Mouse (Mus musculus) layer of hippocampus, postnatal 10 days (tissue): ENCODE data around the gene Begain. TPM values are rescaled to one million over a fixed set of nuclear protein-coding genes. Genes with fewer than 3 reads are reported as not detected.

Source experiments
- DNase-seq, 2 experiments: peaks; one replicate each; pipeline ENCODE4 v3.0.0; 2021; ENCODE audit warnings: low spot score in 2 of 2
- long read RNA-seq: library from polyadenylated mRNA; stranded (forward); transcript quantifications from one replicate; pipeline ENCODE4 v2.0.0, GENCODE M21; 2023
- total RNA-seq, 2 experiments: library from RNA; stranded (reverse); gene quantifications; 2 replicates each; pipeline ENCODE4 v1.2.3; 2021

Gene Begain
- 100 to 1,000 TPM; 164 to 176 TPM for total RNA-seq
- long read RNA-seq, transcript Begain-203 (7 exons, 2,707 nt) = major isoform, 48 of 95 reads
- long read RNA-seq, partial matches to known transcripts = 3 of 95 reads
- long read RNA-seq, other reads (novel, unspliced or antisense) = 44 of 95 reads

- DNase-seq = no peak
Measured at GRCm38 (mm10) chr12:109068167-109068653, at the start of gene Begain. Gene Begain (minus strand): TSS chr12:109068217.

GRCm38 (mm10) chr12:109115707-109116106, 47.7 kb upstream of the Begain start:
- DNase-seq = no peak

GRCm38 (mm10) chr12:109115161-109115560, 47.1 kb upstream of the Begain start:
- DNase-seq = no peak

- DNase-seq = peak; percentile 29 to 44
Measured at GRCm38 (mm10) chr12:109112996-109113592, 45.1 kb upstream of the Begain start.

- DNase-seq = no peak
Measured at GRCm38 (mm10) chr12:109112354-109112995, 44.5 kb upstream of the Begain start.

GRCm38 (mm10) chr12:109108911-109109310, 40.9 kb upstream of the Begain start:
- no peak for DNase-seq

GRCm38 (mm10) chr12:109100381-109100780, 32.4 kb upstream of the Begain start:
- no peak for DNase-seq

GRCm38 (mm10) chr12:109090456-109091130, 22.6 kb upstream of the Begain start:
- no peak for DNase-seq

GRCm38 (mm10) chr12:109090041-109090440, 22.0 kb upstream of the Begain start:
- DNase-seq = no peak

GRCm38 (mm10) chr12:109086111-109086510, 18.1 kb upstream of the Begain start:
- DNase-seq = no peak

GRCm38 (mm10) chr12:109085674-109086073, 17.7 kb upstream of the Begain start:
- DNase-seq = peak; percentile 27 to 44

GRCm38 (mm10) chr12:109085046-109085445, 17.0 kb upstream of the Begain start:
- no peak for DNase-seq

GRCm38 (mm10) chr12:109083476-109083875, 15.5 kb upstream of the Begain start:
- DNase-seq = no peak

- no peak for DNase-seq
Measured at GRCm38 (mm10) chr12:109077036-109077435, 9.0 kb upstream of the Begain start.

GRCm38 (mm10) chr12:109074777-109075285, 6.8 kb upstream of the Begain start:
- DNase-seq = no peak

GRCm38 (mm10) chr12:109074106-109074505, 6.1 kb upstream of the Begain start:
- no peak for DNase-seq

GRCm38 (mm10) chr12:109071248-109071647, 3.2 kb upstream of the Begain start:
- no peak for DNase-seq

GRCm38 (mm10) chr12:109069751-109070150, 1.7 kb upstream of the Begain start:
- no peak for DNase-seq

- no peak for DNase-seq
Measured at GRCm38 (mm10) chr12:109068738-109069137, 721 bp upstream of the Begain start.

- peak; percentile 54 to 61 for DNase-seq
Measured at GRCm38 (mm10) chr12:109067561-109068135, 369 bp downstream of the Begain start.

GRCm38 (mm10) chr12:109058660-109059059, 9.4 kb downstream of the Begain start:
- DNase-seq = no peak
